Mouse (Mus musculus): ENCODE results near the gene Cxcr4. TPM values are rescaled to one million over a fixed set of nuclear protein-coding genes. Genes with fewer than 3 reads are reported as not detected.

Gene Cxcr4
- polyA plus RNA-seq, 1 experiment from 2014 or later, result 2.2 TPM

GRCm38 (mm10) chr1:128616586-128616985 lies 24.5 kb upstream of the Cxcr4 start:
- ATAC-seq (replicated peaks; ENCODE audit: insufficient number of reproducible peaks, insufficient read depth, low FRiP score, low read depth), result no peak
- 60% methylated on average over 2 of the region's 2 CpGs for WGBS
- no peak overlapping the region for H3K9ac ChIP-seq
- no peak overlapping the region for H3K4me3 ChIP-seq
- H3K4me2 ChIP-seq, result no peak overlapping the region
- no peak overlapping the region for H3K27ac ChIP-seq
- H3K4me1 ChIP-seq (replicated peaks), result peaks cover 9% of the 10 kb centered on the region
- no peaks in the 10 kb centered on the region for H3K9me3 ChIP-seq (replicated peaks)
- no peaks in the 10 kb centered on the region for H3K36me3 ChIP-seq
- no peaks in the 10 kb centered on the region for H3K27me3 ChIP-seq

GRCm38 (mm10) chr1:128615459-128615806 lies 23.3 kb upstream of the Cxcr4 start:
- Histone ChIP-seq H3K27ac (no peak overlapping the region; the same call in 1 of the 2 replicates), H3K9ac (no peak overlapping the region), H3K4me3 (no peak overlapping the region), H3K9me3 (replicated peaks) (no peaks in the 10 kb centered on the region), H3K36me3 (no peaks in the 10 kb centered on the region), H3K4me1 (replicated peaks) (peaks cover 9% of the 10 kb centered on the region), H3K27me3 (no peaks in the 10 kb centered on the region), H3K4me2 (no peak overlapping the region)
- ATAC-seq (replicated peaks; ENCODE audit: insufficient number of reproducible peaks, insufficient read depth, low FRiP score, low read depth), result no peak
- WGBS, result 71% methylated on average over 2 of the region's 2 CpGs

GRCm38 (mm10) chr1:128614653-128615458 lies 22.8 kb upstream of the Cxcr4 start:
- H3K9me3 ChIP-seq (replicated peaks), result no peaks in the 10 kb centered on the region
- no peak for ATAC-seq (replicated peaks; ENCODE audit: insufficient number of reproducible peaks, insufficient read depth, low FRiP score, low read depth)
- H3K27ac ChIP-seq, result no peak overlapping the region; the same call in 1 of the 2 replicates
- no peaks in the 10 kb centered on the region for H3K27me3 ChIP-seq
- H3K36me3 ChIP-seq, result no peaks in the 10 kb centered on the region
- no peak overlapping the region for H3K4me3 ChIP-seq
- H3K4me2 ChIP-seq, result no peak overlapping the region
- H3K4me1 ChIP-seq (replicated peaks), result peaks cover 9% of the 10 kb centered on the region
- no peak overlapping the region for H3K9ac ChIP-seq
- 56% methylated on average over 7 of the region's 7 CpGs for WGBS

- Histone ChIP-seq H3K27me3 (no peaks in the 10 kb centered on the region), H3K4me1 (replicated peaks) (no peaks in the 10 kb centered on the region), H3K4me3 (no peak overlapping the region), H3K27ac (no peak overlapping the region), H3K4me2 (no peak overlapping the region), H3K36me3 (no peaks in the 10 kb centered on the region), H3K9ac (no peak overlapping the region), H3K9me3 (replicated peaks) (no peaks in the 10 kb centered on the region)
- WGBS, result 41% methylated on average over 6 of the region's 6 CpGs
- no peak for ATAC-seq (replicated peaks; ENCODE audit: insufficient number of reproducible peaks, insufficient read depth, low FRiP score, low read depth)
Measured at GRCm38 (mm10) chr1:128608119-128608518, 16.0 kb upstream of the Cxcr4 start.

- no peaks in the 10 kb centered on the region for H3K9me3 ChIP-seq (replicated peaks)
- H3K4me1 ChIP-seq (replicated peaks), result no peaks in the 10 kb centered on the region
- no peaks in the 10 kb centered on the region for H3K27me3 ChIP-seq
- no peak for ATAC-seq (replicated peaks; ENCODE audit: insufficient number of reproducible peaks, insufficient read depth, low FRiP score, low read depth)
- no peaks in the 10 kb centered on the region for H3K36me3 ChIP-seq
- no peak overlapping the region for H3K4me2 ChIP-seq
- H3K4me3 ChIP-seq, result no peak overlapping the region
- H3K27ac ChIP-seq, result no peak overlapping the region
- 53% methylated on average over 3 of the region's 3 CpGs for WGBS
- H3K9ac ChIP-seq, result no peak overlapping the region
Measured at GRCm38 (mm10) chr1:128607423-128607822, 15.3 kb upstream of the Cxcr4 start.

GRCm38 (mm10) chr1:128605794-128606193 lies 13.7 kb upstream of the Cxcr4 start:
- Histone ChIP-seq H3K27ac (no peak overlapping the region), H3K27me3 (no peaks in the 10 kb centered on the region), H3K4me1 (replicated peaks) (no peaks in the 10 kb centered on the region), H3K9me3 (replicated peaks) (no peaks in the 10 kb centered on the region), H3K9ac (no peak overlapping the region), H3K4me3 (no peak overlapping the region), H3K36me3 (no peaks in the 10 kb centered on the region), H3K4me2 (no peak overlapping the region)
- no peak for ATAC-seq (replicated peaks; ENCODE audit: insufficient number of reproducible peaks, insufficient read depth, low FRiP score, low read depth)
- WGBS, result 64% methylated on average over 1 of the region's 1 CpGs

GRCm38 (mm10) chr1:128602688-128603385 lies 10.7 kb upstream of the Cxcr4 start:
- WGBS, result 83% methylated on average over 8 of the region's 8 CpGs
- H3K27me3 ChIP-seq, result no peaks in the 10 kb centered on the region
- H3K4me1 ChIP-seq (replicated peaks), result no peaks in the 10 kb centered on the region
- no peaks in the 10 kb centered on the region for H3K9me3 ChIP-seq (replicated peaks)
- no peak overlapping the region for H3K27ac ChIP-seq
- H3K9ac ChIP-seq, result no peak overlapping the region
- H3K4me2 ChIP-seq, result no peak overlapping the region
- no peak overlapping the region for H3K4me3 ChIP-seq
- no peak for ATAC-seq (replicated peaks; ENCODE audit: insufficient number of reproducible peaks, insufficient read depth, low FRiP score, low read depth)
- no peaks in the 10 kb centered on the region for H3K36me3 ChIP-seq

- ATAC-seq (replicated peaks; ENCODE audit: insufficient number of reproducible peaks, insufficient read depth, low FRiP score, low read depth), result no peak
- Histone ChIP-seq H3K27ac (no peak overlapping the region), H3K4me3 (no peak overlapping the region), H3K9ac (no peak overlapping the region), H3K36me3 (no peaks in the 10 kb centered on the region), H3K4me2 (no peak overlapping the region), H3K9me3 (replicated peaks) (no peaks in the 10 kb centered on the region), H3K27me3 (no peaks in the 10 kb centered on the region), H3K4me1 (replicated peaks) (no peaks in the 10 kb centered on the region)
- WGBS, result 71% methylated on average over 5 of the region's 5 CpGs
Measured at GRCm38 (mm10) chr1:128602018-128602687, 10.1 kb upstream of the Cxcr4 start.

- ATAC-seq (replicated peaks; ENCODE audit: insufficient number of reproducible peaks, insufficient read depth, low FRiP score, low read depth), result no peak
- Histone ChIP-seq H3K4me3 (no peak overlapping the region), H3K4me2 (no peak overlapping the region), H3K9me3 (replicated peaks) (no peaks in the 10 kb centered on the region), H3K9ac (no peak overlapping the region), H3K27me3 (no peaks in the 10 kb centered on the region), H3K36me3 (no peaks in the 10 kb centered on the region), H3K27ac (no peak overlapping the region), H3K4me1 (replicated peaks) (no peaks in the 10 kb centered on the region)
- WGBS, result 70% methylated on average over 5 of the region's 5 CpGs
Measured at GRCm38 (mm10) chr1:128601307-128601706, 9.2 kb upstream of the Cxcr4 start.

- H3K4me1 ChIP-seq (replicated peaks), result no peaks in the 10 kb centered on the region; the same call in 1 of the 2 replicates
- no peak for ATAC-seq (replicated peaks; ENCODE audit: insufficient number of reproducible peaks, insufficient read depth, low FRiP score, low read depth)
- H3K27ac ChIP-seq, result no peak overlapping the region
- no peaks in the 10 kb centered on the region for H3K9me3 ChIP-seq (replicated peaks)
- H3K27me3 ChIP-seq, result peaks cover 6% of the 10 kb centered on the region
- H3K4me3 ChIP-seq, result no peak overlapping the region
- no peak overlapping the region for H3K4me2 ChIP-seq
- WGBS, result 72% methylated on average over 2 of the region's 2 CpGs
- H3K9ac ChIP-seq, result no peak overlapping the region
- no peaks in the 10 kb centered on the region for H3K36me3 ChIP-seq
Measured at GRCm38 (mm10) chr1:128600549-128600948, 8.5 kb upstream of the Cxcr4 start.

GRCm38 (mm10) chr1:128597209-128597782 lies 5.2 kb upstream of the Cxcr4 start:
- WGBS, result 74% methylated on average over 15 of the region's 15 CpGs

More at GRCm38 (mm10) chr1:128597209-128597782, 5.2 kb upstream of the Cxcr4 start:
- Histone ChIP-seq H3K9me3 (replicated peaks) (no peaks in the 10 kb centered on the region), H3K4me3 (no peak overlapping the region), H3K27ac (no peak overlapping the region), H3K4me1 (replicated peaks) (peaks cover 25% of the 10 kb centered on the region), H3K4me2 (no peak overlapping the region), H3K9ac (no peak overlapping the region), H3K27me3 (peaks cover 23% of the 10 kb centered on the region), H3K36me3 (no peaks in the 10 kb centered on the region)
- ATAC-seq (replicated peaks; ENCODE audit: insufficient number of reproducible peaks, insufficient read depth, low FRiP score, low read depth), result no peak
